Mouse (Mus musculus) liver, postnatal 0 days (tissue): Measurements from ENCODE around the gene Dao.

Source experiments
- CTCF ChIP-seq: sonication (generic); IDR thresholded peaks from 2 replicates; pipeline ENCODE4 v1.5.1; 2016; ENCODE audit warnings: antibody characterized with exemption, low read depth
- EP300 ChIP-seq: IDR thresholded peaks from 2 replicates; pipeline ENCODE4 v1.6.1; 2016; ENCODE audit warnings: antibody characterized with exemption, low read depth, mild to moderate bottlenecking

- no peak for TF ChIP-seq CTCF
- TF ChIP-seq EP300 = no peak
Measured at GRCm38 (mm10) chr5:114028111-114028510, 24.6 kb downstream of the Dao start.
